Mouse (Mus musculus) CH12.LX (cell line): ENCODE data around the gene Zfp507. TPM values are rescaled to one million over a fixed set of nuclear protein-coding genes. Genes with fewer than 3 reads are reported as not detected.

Experiments
- DNase-seq: peaks from one replicate; pipeline ENCODE4 v3.0.0-alpha.2; 2013; ENCODE audit errors: extremely low read depth
- H3K27ac ChIP-seq: 2 replicates; pipeline ENCODE4 v1.5.1; 2012; ENCODE audit warnings: low read depth, mild to moderate bottlenecking, control low read depth, moderate library complexity; ENCODE audit not compliant: insufficient read depth
- H3K27me3 ChIP-seq: replicated peaks from 2 replicates; pipeline ENCODE3; 2012; ENCODE audit warnings: inconsistent platforms
- H3K36me3 ChIP-seq, 2 experiments: replicated peaks in 1 of 2; 2 replicates each; pipeline versions ENCODE3 to v1.6.1; 2012; ENCODE audit warnings: inconsistent platforms in 1 of 2, low read length in 1 of 2, mild to moderate bottlenecking in 1 of 2, mixed read lengths in 1 of 2, moderate library complexity in 1 of 2; ENCODE audit not compliant: control insufficient read depth in 1 of 2, insufficient read depth in 1 of 2
- H3K4me1 ChIP-seq, 2 experiments: 2 replicates each; pipeline ENCODE4 v1.6.1; 2012; ENCODE audit warnings: inconsistent platforms in 1 of 2, moderate library complexity in 1 of 2; ENCODE audit not compliant: insufficient read depth in 2 of 2, control insufficient read depth in 1 of 2
- H3K4me2 ChIP-seq: 2 replicates; pipeline ENCODE4 v1.6.1; 2012; ENCODE audit warnings: low read depth, mild to moderate bottlenecking, control low read depth; ENCODE audit not compliant: poor library complexity, insufficient read depth, severe bottlenecking
- H3K4me3 ChIP-seq, 3 experiments: fragments of 150-350 bp in 1 of 3; sonication (generic) in 1 of 3; replicated peaks in 1 of 3; 2 replicates each; pipeline versions ENCODE3 to v1.5.1; 2011 to 2012; ENCODE audit warnings: low read depth in 2 of 3, low read length in 2 of 3, mild to moderate bottlenecking in 2 of 3, moderate library complexity in 2 of 3, control low read depth in 1 of 3, improper control_type of control experiment in 1 of 3, inconsistent platforms in 1 of 3, mixed read lengths in 1 of 3; ENCODE audit not compliant: poor library complexity in 1 of 3
- H3K79me2 ChIP-seq: replicated peaks from 2 replicates; pipeline ENCODE4 v1.6.1; 2012; ENCODE audit warnings: mild to moderate bottlenecking, moderate library complexity; ENCODE audit not compliant: control insufficient read depth, poor library complexity, insufficient read depth, severe bottlenecking; ENCODE audit errors: extremely low read depth
- H3K9ac ChIP-seq: 2 replicates; pipeline ENCODE4 v1.6.1; 2012; ENCODE audit warnings: low read depth, mild to moderate bottlenecking, control low read depth, moderate library complexity; ENCODE audit not compliant: insufficient read depth
- H3K9me3 ChIP-seq: replicated peaks from 2 replicates; pipeline ENCODE3; 2012; ENCODE audit warnings: low read length, inconsistent platforms, mixed read lengths
- BHLHE40 ChIP-seq: IDR thresholded peaks from 2 replicates; pipeline ENCODE4 v1.6.1; 2011; ENCODE audit warnings: mild to moderate bottlenecking, low read depth, low read length, improper control_type of control experiment
- CTCF ChIP-seq, 2 experiments: IDR thresholded peaks in 1 of 2; conservative IDR thresholded peaks in 1 of 2; 2 replicates each; pipeline ENCODE4 v1.5.1; 2011 to 2012; ENCODE audit warnings: low read depth in 2 of 2, low read length in 2 of 2, improper control_type of control experiment in 1 of 2, inconsistent platforms in 1 of 2, mild to moderate bottlenecking in 1 of 2, moderate library complexity in 1 of 2
- E2F4 ChIP-seq: IDR thresholded peaks from 2 replicates; pipeline ENCODE4 v1.6.1; 2011; ENCODE audit warnings: low read depth, low read length, improper control_type of control experiment; ENCODE audit not compliant: insufficient replicate concordance
- EP300 ChIP-seq: IDR thresholded peaks from 2 replicates; pipeline ENCODE4 v1.6.1; 2011; ENCODE audit warnings: low read length, improper control_type of control experiment
- ETS1 ChIP-seq: conservative IDR thresholded peaks from 2 replicates; pipeline ENCODE4 v1.6.1; 2012; ENCODE audit warnings: low read depth, mild to moderate bottlenecking, inconsistent platforms, low read length, improper control_type of control experiment, moderate library complexity
- GABPA ChIP-seq: IDR thresholded peaks from 2 replicates; pipeline ENCODE4 v1.6.1; 2012; ENCODE audit warnings: low read depth, low read length, improper control_type of control experiment, inconsistent platforms; ENCODE audit not compliant: insufficient replicate concordance
- IRF4 ChIP-seq: IDR thresholded peaks from 2 replicates; pipeline ENCODE4 v1.6.1; 2014; ENCODE audit warnings: low read depth, mild to moderate bottlenecking, inconsistent platforms, low read length, improper control_type of control experiment
- JUND ChIP-seq: conservative IDR thresholded peaks from 2 replicates; pipeline ENCODE4 v1.6.1; 2011; ENCODE audit warnings: low read depth, low read length, improper control_type of control experiment
- KAT2A ChIP-seq: IDR thresholded peaks from 2 replicates; pipeline ENCODE4 v1.6.1; 2012; ENCODE audit warnings: low read length, improper control_type of control experiment, inconsistent platforms; ENCODE audit not compliant: insufficient replicate concordance
- MAFK ChIP-seq: IDR thresholded peaks from 2 replicates; pipeline ENCODE4 v1.6.1; 2011; ENCODE audit warnings: low read length, improper control_type of control experiment; ENCODE audit not compliant: insufficient replicate concordance
- MAZ ChIP-seq: IDR thresholded peaks from 2 replicates; pipeline ENCODE4 v1.6.1; 2012; ENCODE audit warnings: low read depth, mild to moderate bottlenecking, inconsistent platforms, low read length, improper control_type of control experiment, moderate library complexity
- NELFE ChIP-seq: IDR thresholded peaks from 2 replicates; pipeline ENCODE4 v1.6.1; 2011; ENCODE audit warnings: low read depth, low read length, improper control_type of control experiment
- POLR2A ChIP-seq: IDR thresholded peaks from 2 replicates; pipeline ENCODE4 v1.6.1; 2011; ENCODE audit warnings: low read depth, mild to moderate bottlenecking, improper control_type of control experiment, low read length
- RAD21 ChIP-seq: IDR thresholded peaks from 2 replicates; pipeline ENCODE4 v1.6.1; 2011; ENCODE audit warnings: low read depth, mild to moderate bottlenecking, low read length, improper control_type of control experiment, moderate library complexity
- RCOR1 ChIP-seq: conservative IDR thresholded peaks from 2 replicates; pipeline ENCODE4 v1.6.1; 2012; ENCODE audit warnings: low read depth, mild to moderate bottlenecking, inconsistent platforms, low read length, improper control_type of control experiment
- SIN3A ChIP-seq: IDR thresholded peaks from 2 replicates; pipeline ENCODE4 v1.6.1; 2012; ENCODE audit warnings: low read length, improper control_type of control experiment, inconsistent platforms
- SMC3 ChIP-seq: IDR thresholded peaks from 2 replicates; pipeline ENCODE4 v1.6.1; 2011; ENCODE audit warnings: low read depth, low read length, improper control_type of control experiment
- TBP ChIP-seq: conservative IDR thresholded peaks from 2 replicates; pipeline ENCODE4 v1.6.1; 2011; ENCODE audit warnings: low read depth, low read length, improper control_type of control experiment
- TCF12 ChIP-seq: IDR thresholded peaks from 2 replicates; pipeline ENCODE4 v1.6.1; 2014; ENCODE audit warnings: low read depth, mild to moderate bottlenecking, inconsistent platforms, low read length, improper control_type of control experiment
- UBTF ChIP-seq: IDR thresholded peaks from 2 replicates; pipeline ENCODE4 v1.6.1; 2012; ENCODE audit warnings: low read depth, mild to moderate bottlenecking, inconsistent platforms, low read length, improper control_type of control experiment, moderate library complexity
- USF1 ChIP-seq: IDR thresholded peaks from 2 replicates; pipeline ENCODE4 v1.6.1; 2014; ENCODE audit warnings: low read depth, mild to moderate bottlenecking, inconsistent platforms, low read length, improper control_type of control experiment
- ZKSCAN1 ChIP-seq: IDR thresholded peaks from 2 replicates; pipeline ENCODE4 v1.6.1; 2012; ENCODE audit warnings: low read depth, inconsistent platforms, low read length, improper control_type of control experiment, borderline replicate concordance
- ZMIZ1 ChIP-seq: IDR thresholded peaks from 2 replicates; pipeline ENCODE4 v1.6.1; 2012; ENCODE audit warnings: low read depth, mild to moderate bottlenecking, inconsistent platforms, low read length, improper control_type of control experiment
- dilution Hi-C: fragments of 300-500 bp; cut with MboI; formaldehyde crosslinking; loops from 2 replicates; pipeline ENCODE4 v1.14.3; 2020; ENCODE audit warnings: low sequenced_read_pairs; ENCODE audit not compliant: extremely low pct_unique_long_range_greater_than_20kb, extremely low pct_ligation_motif_present
- in situ Hi-C: fragments of 300-500 bp; cut with MboI; formaldehyde crosslinking; loops from 3 replicates; pipeline ENCODE4 v1.14.3; 2019; ENCODE audit warnings: low sequenced_read_pairs, low pct_ligation_motif_present, low pct_unique_long_range_greater_than_20kb, mixed read lengths
- polyA plus RNA-seq: library from polyadenylated mRNA; unstranded; fragments of >175 nt; gene quantifications from 2 replicates; pipeline ENCODE4 v1.2.1, GENCODE M21; 2012; ENCODE audit warnings: low read depth; ENCODE audit not compliant: insufficient read length
- total RNA-seq, 2 experiments: library from RNA; depleted of rRNA; stranded (reverse); fragments of 300-350 nt in 1 of 2; fragments of >200 nt in 1 of 2; gene quantifications; 2 replicates each; pipeline ENCODE4 v1.2.3; 2012 to 2014

Zfp507 gene
- total and polyA plus RNA-seq, 3 experiments = 10.4 to 19.8 (median 19.5) TPM

DNA sequence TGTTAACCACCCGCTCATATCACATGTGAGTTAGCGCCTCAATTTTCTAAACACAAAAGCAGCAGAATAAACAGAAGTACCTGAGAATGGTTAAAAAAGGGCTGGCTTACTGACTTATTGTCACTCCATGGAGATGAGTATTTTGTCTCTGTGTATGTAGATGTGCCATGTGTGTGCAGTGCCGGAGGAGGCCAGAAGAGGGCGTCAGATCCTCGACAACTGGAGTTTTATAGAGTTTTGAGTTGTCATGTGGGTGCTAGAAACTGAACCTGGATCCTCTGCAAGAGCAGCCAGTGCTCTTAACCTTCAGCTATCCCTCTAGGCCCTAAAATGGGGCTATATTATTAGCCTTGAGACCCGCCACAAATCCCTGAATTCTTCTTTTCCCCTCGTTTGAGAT is 27.3 kb upstream of the Zfp507 start:
- DNase-seq = no peak
- dilution Hi-C loops (no loop called here), in situ Hi-C loops (no loop called here)
- no peak overlapping the region for H3K4me3 ChIP-seq
- no peaks in the 10 kb centered on the region for H3K36me3 ChIP-seq
- no peak overlapping the region for H3K9ac ChIP-seq
- no peak overlapping the region for H3K27ac ChIP-seq
- no peaks in the 10 kb centered on the region for H3K79me2 ChIP-seq
- TF ChIP-seq CTCF (conservative IDR thresholded peaks at IDR 0.05 in 1 of 2, IDR thresholded peaks at IDR 0.05 in 1 of 2; ENCODE audit: low read depth in 2 of 2, low read length in 2 of 2) (peak in 1 of 2 experiments; percentile 5; a peak in 1 of 4 replicates), ZKSCAN1 (no peak)
- H3K27me3 ChIP-seq = peaks cover 11% of the 10 kb centered on the region
- peaks cover 7% of the 10 kb centered on the region for H3K9me3 ChIP-seq
- H3K4me1 ChIP-seq = no peaks in the 10 kb centered on the region
- no peak overlapping the region for H3K4me2 ChIP-seq

DNA sequence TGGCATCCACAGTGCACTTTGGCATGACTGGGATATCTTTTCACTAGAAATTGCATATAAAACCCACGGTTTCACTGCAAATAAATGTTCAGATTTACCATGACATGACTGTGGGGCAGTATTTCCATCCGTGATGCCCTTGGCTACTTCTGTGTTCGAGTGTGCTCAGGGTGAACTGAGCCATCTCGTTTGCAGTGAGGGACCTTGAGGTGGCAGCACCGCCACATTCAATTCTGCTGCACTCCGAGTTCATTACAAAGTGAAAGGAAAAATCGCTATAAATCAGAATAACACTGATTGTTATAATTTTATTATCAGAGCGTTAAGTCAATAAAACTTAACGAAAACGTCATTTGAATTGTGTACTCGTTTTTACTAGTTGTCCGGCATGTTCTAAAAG is 21.1 kb upstream of the Zfp507 start:
- Histone ChIP-seq H3K4me2 (peak overlapping the region; percentile 57; the same call in 1 of the 2 replicates), H3K27me3 (peaks cover 2% of the 10 kb centered on the region), H3K4me1 (no peaks in the 10 kb centered on the region), H3K27ac (no peak overlapping the region), H3K9me3 (peaks cover 5% of the 10 kb centered on the region), H3K4me3 (no peak overlapping the region), H3K9ac (no peak overlapping the region), H3K79me2 (no peaks in the 10 kb centered on the region), H3K36me3 (no peaks in the 10 kb centered on the region)
- no peak for DNase-seq
- TF ChIP-seq KAT2A = no peak
- peak in 1 of 2 experiments; percentile 49; a peak in 2 of 4 replicates for TF ChIP-seq CTCF (conservative IDR thresholded peaks at IDR 0.05 in 1 of 2, IDR thresholded peaks at IDR 0.05 in 1 of 2; ENCODE audit: low read depth in 2 of 2, low read length in 2 of 2)
- peak; percentile 49 for TF ChIP-seq RAD21
- TF ChIP-seq SIN3A = no peak
- dilution Hi-C loops (no loop called here), in situ Hi-C loops (no loop called here)

GRCm38 (mm10) chr7:35822320-35822719 is 19.5 kb upstream of the Zfp507 start:
- no peaks in the 10 kb centered on the region for H3K36me3 ChIP-seq
- TF ChIP-seq MAFK (no peak), POLR2A (no peak), E2F4 (no peak), NELFE (no peak), ZMIZ1 (no peak), BHLHE40 (no peak), TBP (no peak), USF1 (no peak), UBTF (no peak), JUND (no peak), SMC3 (no peak), GABPA (no peak), TCF12 (no peak), KAT2A (no peak), CTCF (conservative IDR thresholded peaks at IDR 0.05 in 1 of 2, IDR thresholded peaks at IDR 0.05 in 1 of 2; ENCODE audit: low read depth in 2 of 2, low read length in 2 of 2) (no peak), IRF4 (no peak), ETS1 (no peak), EP300 (no peak), MAZ (no peak), RCOR1 (no peak)
- H3K27me3 ChIP-seq = peaks cover 2% of the 10 kb centered on the region
- dilution Hi-C loops = no loop called here
- no peak overlapping the region for H3K9ac ChIP-seq
- DNase-seq = no peak
- peaks cover 4% of the 10 kb centered on the region for H3K9me3 ChIP-seq
- H3K79me2 ChIP-seq = no peaks in the 10 kb centered on the region
- in situ Hi-C loops = no loop called here
- no peak overlapping the region for H3K4me3 ChIP-seq
- H3K27ac ChIP-seq = no peak overlapping the region
- H3K4me2 ChIP-seq = no peak overlapping the region
- H3K4me1 ChIP-seq = no peaks in the 10 kb centered on the region
